Mouse (Mus musculus): Measurements from ENCODE around the gene Rimklb. TPM values are rescaled to one million over a fixed set of nuclear protein-coding genes. Genes with fewer than 3 reads are reported as not detected.

Gene Rimklb
- polyA plus RNA-seq, 1 experiment = not detected

DNA sequence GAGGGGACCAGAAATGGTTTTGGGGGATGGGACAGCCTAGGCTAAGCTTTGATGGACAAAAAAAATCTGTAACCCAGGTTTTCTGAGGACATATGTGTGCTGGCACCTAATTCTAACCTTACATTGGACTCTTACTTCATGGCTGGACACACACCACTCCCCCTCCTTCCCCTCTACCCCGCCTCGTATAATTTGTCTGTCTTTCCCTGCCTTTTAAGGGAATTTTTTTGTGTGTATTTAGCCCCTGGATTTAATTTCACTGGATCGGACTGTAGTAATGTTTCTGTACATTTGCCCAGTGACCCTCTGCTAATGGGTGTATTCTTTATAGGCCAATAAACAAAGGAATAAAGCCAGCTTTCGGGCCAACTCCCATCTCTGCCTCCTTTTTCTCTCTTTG, 6.5 kb upstream of the Rimklb start:
- no peak overlapping the region for H3K27ac ChIP-seq (ENCODE audit: insufficient read depth, low read length)
- H3K36me3 ChIP-seq (ENCODE audit: control insufficient read depth, insufficient read depth, low read length) = no peaks in the 10 kb centered on the region
- 81% methylated on average over 4 of the region's 4 CpGs for WGBS
- H3K4me1 ChIP-seq (ENCODE audit: control insufficient read depth, insufficient read depth, insufficient read length) = no peaks in the 10 kb centered on the region
- no peak overlapping the region for H3K4me3 ChIP-seq (ENCODE audit: extremely low read depth, insufficient read depth, insufficient read length)
- DNase-seq (ENCODE audit: low read depth in 1 of 2, low spot score in 2 of 2) = no peak
- TF ChIP-seq POLR2A (IDR thresholded peaks at IDR 0.05; ENCODE audit: low read depth, low read length) (no peak), CTCF (IDR thresholded peaks at IDR 0.05; ENCODE audit: extremely low read depth, insufficient read depth, insufficient read length, insufficient replicate concordance) (no peak)
- no peaks in the 10 kb centered on the region; the same call in 1 of the 2 replicates for H3K27me3 ChIP-seq (ENCODE audit: control insufficient read depth, insufficient read depth, low read length)

DNA sequence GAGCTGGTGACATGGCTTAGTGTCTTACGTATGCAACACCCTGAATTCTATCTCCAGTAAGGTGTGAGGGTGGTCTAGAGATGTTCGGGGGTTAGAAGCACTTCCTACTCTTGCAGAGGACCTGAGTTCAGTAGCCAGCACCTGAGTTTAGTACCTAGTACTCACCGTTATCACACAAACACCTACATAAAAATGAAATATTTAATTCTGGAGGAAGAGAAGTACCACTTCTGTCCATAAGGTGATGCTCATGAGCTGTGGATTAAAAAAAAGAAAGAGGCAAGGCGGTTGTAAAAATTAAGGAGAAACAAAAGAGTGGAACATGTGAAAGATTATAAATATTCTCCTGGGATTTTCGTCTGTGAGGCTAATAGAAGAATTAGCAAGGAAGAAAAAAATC, 2.1 kb downstream of the Rimklb start:
- TF ChIP-seq POLR2A (IDR thresholded peaks at IDR 0.05; ENCODE audit: low read depth, low read length) = no peak
- no peak for TF ChIP-seq CTCF (IDR thresholded peaks at IDR 0.05; ENCODE audit: extremely low read depth, insufficient read depth, insufficient read length, insufficient replicate concordance)
- 33% methylated on average over 5 of the region's 5 CpGs for WGBS
- Histone ChIP-seq H3K36me3 (ENCODE audit: control insufficient read depth, insufficient read depth, low read length) (no peaks in the 10 kb centered on the region), H3K4me3 (ENCODE audit: extremely low read depth, insufficient read depth, insufficient read length) (no peak overlapping the region), H3K27ac (ENCODE audit: insufficient read depth, low read length) (no peak overlapping the region), H3K27me3 (ENCODE audit: control insufficient read depth, insufficient read depth, low read length) (peaks cover 7% of the 10 kb centered on the region; the same call in 1 of the 2 replicates), H3K4me1 (ENCODE audit: control insufficient read depth, insufficient read depth, insufficient read length) (peaks cover 1% of the 10 kb centered on the region; the same call in 1 of the 2 replicates)
- DNase-seq (ENCODE audit: low read depth in 1 of 2, low spot score in 2 of 2) = no peak

- Histone ChIP-seq H3K27ac (ENCODE audit: insufficient read depth, low read length) (no peak overlapping the region), H3K36me3 (ENCODE audit: control insufficient read depth, insufficient read depth, low read length) (no peaks in the 10 kb centered on the region), H3K4me1 (ENCODE audit: control insufficient read depth, insufficient read depth, insufficient read length) (peaks cover 3% of the 10 kb centered on the region; the same call in 1 of the 2 replicates), H3K4me3 (ENCODE audit: extremely low read depth, insufficient read depth, insufficient read length) (no peak overlapping the region), H3K27me3 (ENCODE audit: control insufficient read depth, insufficient read depth, low read length) (peaks cover 7% of the 10 kb centered on the region; the same call in 1 of the 2 replicates)
- TF ChIP-seq POLR2A (IDR thresholded peaks at IDR 0.05; ENCODE audit: low read depth, low read length) = no peak
- no peak for TF ChIP-seq CTCF (IDR thresholded peaks at IDR 0.05; ENCODE audit: extremely low read depth, insufficient read depth, insufficient read length, insufficient replicate concordance)
- no peak for DNase-seq (ENCODE audit: low read depth in 1 of 2, low spot score in 2 of 2)
- WGBS = 14% methylated on average over 21 of the region's 21 CpGs
These were observed 3.3 kb downstream of the Rimklb start for GRCm38 (mm10) chr6:122495082-122495881.

- Histone ChIP-seq H3K4me3 (ENCODE audit: extremely low read depth, insufficient read depth, insufficient read length) (no peak overlapping the region), H3K27me3 (ENCODE audit: control insufficient read depth, insufficient read depth, low read length) (peaks cover 7% of the 10 kb centered on the region; the same call in 1 of the 2 replicates), H3K27ac (ENCODE audit: insufficient read depth, low read length) (no peak overlapping the region), H3K36me3 (ENCODE audit: control insufficient read depth, insufficient read depth, low read length) (no peaks in the 10 kb centered on the region), H3K4me1 (ENCODE audit: control insufficient read depth, insufficient read depth, insufficient read length) (peaks cover 3% of the 10 kb centered on the region; the same call in 1 of the 2 replicates)
- no peak for DNase-seq (ENCODE audit: low read depth in 1 of 2, low spot score in 2 of 2)
- 25% methylated on average over 6 of the region's 6 CpGs for WGBS
- TF ChIP-seq POLR2A (IDR thresholded peaks at IDR 0.05; ENCODE audit: low read depth, low read length) (no peak), CTCF (IDR thresholded peaks at IDR 0.05; ENCODE audit: extremely low read depth, insufficient read depth, insufficient read length, insufficient replicate concordance) (no peak)
These were observed 4.6 kb downstream of the Rimklb start for GRCm38 (mm10) chr6:122493799-122494472.

GRCm38 (mm10) chr6:122492479-122492878, 6.1 kb downstream of the Rimklb start:
- Histone ChIP-seq H3K27me3 (ENCODE audit: control insufficient read depth, insufficient read depth, low read length) (peaks cover 8% of the 10 kb centered on the region; the same call in 1 of the 2 replicates), H3K4me3 (ENCODE audit: extremely low read depth, insufficient read depth, insufficient read length) (no peak overlapping the region), H3K4me1 (ENCODE audit: control insufficient read depth, insufficient read depth, insufficient read length) (peaks cover 3% of the 10 kb centered on the region; the same call in 1 of the 2 replicates), H3K27ac (ENCODE audit: insufficient read depth, low read length) (no peak overlapping the region), H3K36me3 (ENCODE audit: control insufficient read depth, insufficient read depth, low read length) (no peaks in the 10 kb centered on the region)
- TF ChIP-seq POLR2A (IDR thresholded peaks at IDR 0.05; ENCODE audit: low read depth, low read length) = no peak
- TF ChIP-seq CTCF (IDR thresholded peaks at IDR 0.05; ENCODE audit: extremely low read depth, insufficient read depth, insufficient read length, insufficient replicate concordance) = no peak
- DNase-seq (ENCODE audit: low read depth in 1 of 2, low spot score in 2 of 2) = no peak
- 36% methylated on average over 6 of the region's 6 CpGs for WGBS

- peak in 1 of 2 experiments; percentile 33 for DNase-seq (ENCODE audit: low read depth in 1 of 2, low spot score in 2 of 2)
- Histone ChIP-seq H3K4me1 (ENCODE audit: control insufficient read depth, insufficient read depth, insufficient read length) (peaks cover 6% of the 10 kb centered on the region), H3K36me3 (ENCODE audit: control insufficient read depth, insufficient read depth, low read length) (no peaks in the 10 kb centered on the region), H3K27ac (ENCODE audit: insufficient read depth, low read length) (no peak overlapping the region), H3K4me3 (ENCODE audit: extremely low read depth, insufficient read depth, insufficient read length) (peak overlapping the region; percentile 39; the same call in 1 of the 2 replicates), H3K27me3 (ENCODE audit: control insufficient read depth, insufficient read depth, low read length) (peaks cover 13% of the 10 kb centered on the region)
- WGBS = 1% methylated on average over 16 of the region's 16 CpGs
- TF ChIP-seq POLR2A (IDR thresholded peaks at IDR 0.05; ENCODE audit: low read depth, low read length) (no peak), CTCF (IDR thresholded peaks at IDR 0.05; ENCODE audit: extremely low read depth, insufficient read depth, insufficient read length, insufficient replicate concordance) (no peak)
These were observed 7.0 kb downstream of the Rimklb start for GRCm38 (mm10) chr6:122491557-122491956.

All from spleen, adult 2 months (tissue).